Mouse (Mus musculus) midbrain, embryonic 14.5 days (tissue): ENCODE data around the gene Uimc1. TPM values are rescaled to one million over a fixed set of nuclear protein-coding genes. Genes with fewer than 3 reads are reported as not detected.

Experiments used
- ATAC-seq: fragments of 200-750 bp; cut with Nextera tagmentation; 2 replicates; pipeline ENCODE4 v1.8.0; 2017; ENCODE audit warnings: moderate number of reproducible peaks, moderate library complexity; ENCODE audit not compliant: low FRiP score, low TSS enrichment
- DNase-seq: peaks from one replicate; pipeline ENCODE4 v3.0.0-alpha.2; 2015
- H3K27ac ChIP-seq: fragments of 300-500 bp; sonication (generic); replicated peaks from 2 replicates; pipeline ENCODE4 v1.5.1; 2014; ENCODE audit warnings: mild to moderate bottlenecking, low read depth, low read length, moderate library complexity
- H3K27me3 ChIP-seq: fragments of 300-500 bp; sonication (generic); 2 replicates; pipeline ENCODE4 v1.6.1; 2014; ENCODE audit warnings: low read length, control low read depth, mixed read lengths; ENCODE audit not compliant: control insufficient read depth, insufficient read depth
- H3K36me3 ChIP-seq: fragments of 300-500 bp; sonication (generic); 2 replicates; pipeline ENCODE4 v1.6.1; 2014; ENCODE audit warnings: low read length, control low read depth; ENCODE audit not compliant: control insufficient read depth, insufficient read depth
- H3K4me1 ChIP-seq: fragments of 300-500 bp; sonication (generic); 2 replicates; pipeline ENCODE4 v1.6.1; 2014; ENCODE audit warnings: mild to moderate bottlenecking, antibody characterized with exemption, low read length, control low read depth; ENCODE audit not compliant: control insufficient read depth, insufficient read depth
- H3K4me2 ChIP-seq: fragments of 300-500 bp; sonication (generic); 2 replicates; pipeline ENCODE4 v1.6.1; 2014; ENCODE audit warnings: mild to moderate bottlenecking, low read length, moderate library complexity
- H3K4me3 ChIP-seq: fragments of 300-500 bp; sonication (generic); replicated peaks from 2 replicates; pipeline ENCODE4 v1.5.1; 2014; ENCODE audit warnings: low read depth, low read length
- H3K9ac ChIP-seq: fragments of 300-500 bp; sonication (generic); replicated peaks from 2 replicates; pipeline ENCODE4 v1.6.1; 2014; ENCODE audit warnings: mild to moderate bottlenecking, low read length, moderate library complexity
- H3K9me3 ChIP-seq: fragments of 300-500 bp; sonication (generic); 2 replicates; pipeline ENCODE4 v1.6.1; 2016; ENCODE audit warnings: low read length, control low read depth, mixed read lengths; ENCODE audit not compliant: control insufficient read depth
- WGBS: fragments of 180-500 bp; shearing (Covaris S2); extraction: QIAGEN DNeasy Blood & Tissue Kit; methylation state at CpG from one replicate; pipeline ENCODE4 v1.1.7; 2014; 5-methylcytosine and 5-hydroxymethylcytosine counted together
- polyA plus RNA-seq: library from polyadenylated mRNA; unstranded; fragments of >200 nt; fragmentation: Nextera tagmentation; extraction: Ambion mirVana; gene quantifications from 2 replicates; pipeline ENCODE4 v1.2.1, GENCODE M21; 2014

The Uimc1 gene
- polyA plus RNA-seq = 20.7 and 20.8 TPM in 2 replicates

DNA sequence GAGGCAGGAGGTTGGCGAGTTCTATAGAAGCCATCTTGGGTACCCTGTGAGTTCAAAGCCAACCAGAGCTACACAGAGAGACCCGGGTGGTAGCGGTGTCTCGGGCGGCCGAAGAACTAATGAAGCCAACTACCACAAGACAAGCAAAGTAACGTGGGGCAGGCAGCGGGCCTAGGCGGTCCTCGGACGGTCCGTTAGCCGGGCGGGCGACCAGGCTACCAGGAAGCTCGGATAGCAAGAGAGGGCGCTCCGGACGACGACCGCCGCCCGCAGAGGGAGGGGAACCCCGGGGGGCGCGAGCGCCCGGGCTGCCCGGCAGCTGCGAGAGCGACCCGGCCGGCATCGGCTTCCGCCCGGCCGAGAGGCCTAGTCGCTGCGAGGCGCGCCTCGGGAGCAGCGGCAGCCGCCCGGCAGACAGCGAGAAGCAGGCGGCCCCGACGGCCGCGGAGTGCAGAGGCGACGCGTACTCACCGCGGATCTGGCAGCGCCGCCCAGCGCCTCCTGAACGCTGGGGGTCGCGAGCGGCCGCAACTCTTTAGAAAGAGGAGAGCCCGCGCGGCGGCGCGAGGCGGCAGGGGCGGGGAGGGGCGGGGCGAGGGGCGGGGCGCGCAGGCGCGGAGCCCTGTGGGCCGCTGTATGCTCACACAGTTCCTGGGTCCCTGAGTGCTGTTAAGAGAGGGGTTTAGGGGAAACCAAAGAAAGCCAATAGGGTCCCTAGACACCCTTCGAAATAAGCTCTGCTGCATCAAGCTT lies at the start of gene Uimc1:
Gene Uimc1, minus strand, starts transcription at position 575 of the 753 bp plus-strand sequence.
- no peaks in the 10 kb centered on the region for H3K36me3 ChIP-seq
- 0 out of 2 replicates have a peak, but pooled peaks cover 4% of the 10 kb centered on the region for H3K4me1 ChIP-seq
- peak within 1 kb of the TSS; percentile 60 for H3K4me2 ChIP-seq
- DNase-seq = peak; percentile 96
- no peaks in the 10 kb centered on the region for H3K27me3 ChIP-seq
- peak within 1 kb of the TSS; percentile 86 for H3K9ac ChIP-seq
- WGBS = under 1% methylated on average over 76 of the region's 81 CpGs
- H3K4me3 ChIP-seq = peak within 1 kb of the TSS; percentile 85
- no peaks in the 10 kb centered on the region for H3K9me3 ChIP-seq
- peak within 1 kb of the TSS; percentile 89 for H3K27ac ChIP-seq
- peak; percentile 89 for ATAC-seq

DNA sequence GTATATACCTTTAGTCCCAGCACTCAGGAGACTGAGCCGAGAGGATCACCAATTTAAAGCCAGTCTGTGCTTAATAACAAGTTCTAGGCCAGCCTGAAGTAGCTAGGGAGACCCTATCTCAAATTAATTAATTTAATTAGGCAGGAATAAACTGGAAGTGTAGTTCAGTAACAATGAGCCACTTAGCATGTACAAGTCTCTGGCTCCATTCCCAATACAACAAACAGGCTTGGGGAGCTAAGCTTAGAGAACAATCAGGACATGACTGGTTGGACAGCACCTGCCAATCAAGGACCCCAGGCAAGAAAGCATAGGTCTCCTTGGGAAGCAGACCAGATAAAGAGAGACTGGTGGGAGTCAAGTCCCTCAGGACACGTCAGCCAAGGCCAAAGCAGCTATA lies 40.2 kb upstream of the Uimc1 start:
- Histone ChIP-seq H3K27me3 (no peaks in the 10 kb centered on the region), H3K27ac (no peak overlapping the region), H3K9me3 (no peaks in the 10 kb centered on the region), H3K9ac (no peak overlapping the region), H3K4me1 (no peaks in the 10 kb centered on the region), H3K4me3 (no peak overlapping the region), H3K4me2 (no peak overlapping the region), H3K36me3 (no peaks in the 10 kb centered on the region)
- ATAC-seq = no peak
- 67% methylated on average over 2 of the region's 2 CpGs for WGBS
- DNase-seq = no peak

DNA sequence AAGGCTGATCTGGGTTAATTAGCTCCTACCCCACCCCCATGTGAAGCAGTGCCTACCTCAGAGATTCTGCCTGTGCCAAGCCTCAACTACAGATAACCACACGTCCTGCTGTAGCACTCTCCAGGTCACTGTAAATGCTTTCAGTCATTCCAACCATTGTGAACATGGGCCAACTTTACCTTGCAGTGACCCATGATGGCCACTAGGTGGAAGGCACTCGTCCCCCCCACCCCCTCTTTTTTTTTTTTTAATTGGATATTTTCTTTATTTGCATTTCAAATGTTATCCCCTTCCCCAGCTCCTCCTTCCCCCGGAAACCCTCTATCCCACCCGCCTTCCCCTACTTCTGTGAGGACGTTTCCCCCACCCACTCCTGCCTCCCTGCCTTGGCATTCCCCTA lies 35.3 kb upstream of the Uimc1 start:
- Histone ChIP-seq H3K4me2 (no peak overlapping the region), H3K9me3 (no peaks in the 10 kb centered on the region), H3K4me3 (no peak overlapping the region), H3K36me3 (peaks cover 34% of the 10 kb centered on the region), H3K27ac (no peak overlapping the region), H3K9ac (no peak overlapping the region; the same call in 1 of the 2 replicates), H3K4me1 (no peaks in the 10 kb centered on the region), H3K27me3 (no peaks in the 10 kb centered on the region)
- WGBS = 3% methylated on average over 5 of the region's 5 CpGs
- no peak for ATAC-seq
- DNase-seq = peak; percentile 62

DNA sequence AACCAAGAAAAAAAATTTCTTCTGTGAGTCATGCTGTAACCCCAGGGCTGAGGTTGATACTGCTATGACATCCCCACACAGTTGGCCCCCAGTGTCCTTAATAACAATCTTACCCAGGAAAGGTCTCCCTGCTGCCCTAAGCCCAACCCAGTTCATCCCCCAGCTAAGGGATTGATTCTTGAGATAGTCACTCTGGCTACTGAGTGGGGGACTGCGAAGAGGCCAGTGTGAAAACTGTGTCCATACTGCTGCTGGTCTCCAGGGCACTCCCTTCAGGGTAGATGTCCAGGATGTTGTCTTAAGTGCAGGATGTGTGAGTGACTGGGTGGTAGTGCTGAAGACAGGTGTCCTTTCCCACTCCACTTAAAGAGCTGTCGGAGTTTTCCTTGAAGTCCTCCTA lies 33.3 kb upstream of the Uimc1 start, which contains the start of gene Gm17617:
Gene Gm17617, minus strand, starts transcription at position 101 of the 400 bp plus-strand sequence.
- Histone ChIP-seq H3K9ac (no peak within 1 kb of the TSS), H3K4me2 (no peak within 1 kb of the TSS), H3K4me3 (no peak within 1 kb of the TSS), H3K27ac (no peak within 1 kb of the TSS), H3K36me3 (peaks cover 41% of the 10 kb centered on the region), H3K4me1 (no peaks in the 10 kb centered on the region), H3K9me3 (no peaks in the 10 kb centered on the region), H3K27me3 (no peaks in the 10 kb centered on the region)
- WGBS = 95% methylated on average over 2 of the region's 2 CpGs
- DNase-seq (no peak), ATAC-seq (no peak)

DNA sequence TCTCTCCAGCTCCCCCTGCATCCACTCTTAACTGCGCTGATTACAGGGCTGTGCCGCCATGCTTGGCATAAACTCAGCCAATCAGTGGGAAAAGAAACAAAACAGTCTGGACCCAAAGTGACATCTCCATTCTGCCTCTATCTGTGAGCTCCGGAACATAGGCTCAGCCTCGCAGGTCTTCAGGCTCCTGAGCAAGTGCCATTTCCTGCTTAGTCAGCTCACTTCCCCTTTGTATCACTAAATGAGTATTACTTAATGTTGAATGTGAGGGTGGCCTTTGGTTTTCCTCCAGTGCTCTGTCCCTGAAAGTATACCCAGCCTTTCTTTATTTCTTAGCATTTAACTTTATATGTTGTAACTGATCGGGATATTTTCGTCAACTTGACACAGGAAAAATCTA lies 24.8 kb upstream of the Uimc1 start:
- H3K36me3 ChIP-seq = peaks cover 38% of the 10 kb centered on the region
- H3K27ac ChIP-seq = no peak overlapping the region
- no peaks in the 10 kb centered on the region for H3K4me1 ChIP-seq
- 96% methylated on average over 6 of the region's 6 CpGs for WGBS
- ATAC-seq = no peak
- H3K4me2 ChIP-seq = no peak overlapping the region
- H3K27me3 ChIP-seq = no peaks in the 10 kb centered on the region
- H3K4me3 ChIP-seq = no peak overlapping the region
- DNase-seq = no peak
- no peaks in the 10 kb centered on the region for H3K9me3 ChIP-seq
- no peak overlapping the region for H3K9ac ChIP-seq

DNA sequence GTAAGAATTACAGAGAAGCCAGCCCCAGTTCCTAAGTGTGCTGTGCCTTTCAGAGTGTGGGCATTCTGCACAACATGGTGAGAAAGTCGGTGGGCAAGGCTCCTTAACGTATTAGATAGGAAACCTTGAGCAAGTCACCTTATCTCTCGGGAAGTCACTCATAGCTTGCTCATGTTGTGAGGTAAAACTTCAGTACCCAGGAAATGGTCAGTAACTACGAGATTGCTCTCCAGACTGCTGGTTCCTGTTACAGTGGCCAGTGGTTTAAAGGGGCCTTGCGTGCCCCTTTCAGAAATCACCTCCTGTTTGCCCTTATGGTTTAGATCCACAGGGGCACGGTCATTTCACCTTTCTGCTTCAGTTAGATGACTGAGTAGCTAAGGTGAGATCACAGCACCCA lies 14.3 kb upstream of the Uimc1 start:
- Histone ChIP-seq H3K36me3 (peaks cover 54% of the 10 kb centered on the region), H3K4me3 (no peak overlapping the region), H3K27ac (no peak overlapping the region), H3K4me2 (no peak overlapping the region), H3K9ac (no peak overlapping the region), H3K9me3 (no peaks in the 10 kb centered on the region), H3K27me3 (no peaks in the 10 kb centered on the region), H3K4me1 (no peaks in the 10 kb centered on the region)
- ATAC-seq = no peak
- no peak for DNase-seq
- 88% methylated on average over 6 of the region's 6 CpGs for WGBS

DNA sequence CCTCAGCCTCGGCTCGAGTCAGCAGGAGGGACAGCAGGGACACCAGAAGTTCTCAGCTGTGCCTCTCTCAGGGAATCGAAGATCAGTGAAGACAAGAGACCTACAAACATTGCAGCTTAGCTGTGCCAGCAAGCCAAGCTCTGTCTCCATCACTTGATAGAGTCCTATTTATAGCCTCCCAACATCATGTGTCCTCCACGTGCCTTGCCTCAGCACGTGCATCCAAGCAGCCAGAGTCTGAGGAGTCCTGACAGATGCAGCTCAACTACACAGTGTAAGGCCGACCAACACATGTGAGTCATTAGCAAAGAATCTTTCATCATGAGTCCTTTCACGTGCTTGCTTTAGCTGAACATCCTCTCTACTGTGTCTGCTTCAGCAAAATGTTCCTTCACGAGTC lies 7.6 kb upstream of the Uimc1 start:
- Histone ChIP-seq H3K4me1 (peaks cover 6% of the 10 kb centered on the region), H3K4me3 (no peak overlapping the region), H3K9ac (no peak overlapping the region), H3K4me2 (no peak overlapping the region), H3K27me3 (no peaks in the 10 kb centered on the region), H3K9me3 (no peaks in the 10 kb centered on the region), H3K27ac (no peak overlapping the region), H3K36me3 (0 out of 2 replicates have a peak, but pooled peaks cover 7% of the 10 kb centered on the region)
- no peak for ATAC-seq
- WGBS = 91% methylated on average over 8 of the region's 8 CpGs
- DNase-seq = no peak

DNA sequence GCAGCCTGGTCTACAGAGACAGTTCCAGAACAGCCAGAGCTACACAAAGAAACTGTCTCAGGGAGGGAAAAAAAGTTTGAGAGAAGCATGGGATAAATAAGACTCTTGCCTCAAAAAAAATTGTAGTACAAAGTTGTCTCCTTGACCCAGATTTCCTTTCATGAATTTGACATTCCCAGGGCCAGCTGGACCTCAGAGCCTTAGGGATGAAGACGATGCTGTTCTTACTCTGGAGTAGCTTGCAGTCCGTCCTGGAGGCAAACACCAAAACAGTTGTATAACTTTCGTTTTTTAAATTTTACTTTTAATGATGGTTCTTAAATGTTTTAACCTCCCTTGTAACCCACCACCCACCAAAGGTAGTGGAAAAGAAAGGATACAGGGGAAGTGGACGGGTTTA lies 7.0 kb upstream of the Uimc1 start:
- ATAC-seq = no peak
- WGBS = 94% methylated on average over 4 of the region's 4 CpGs
- Histone ChIP-seq H3K9ac (no peak overlapping the region), H3K36me3 (0 out of 2 replicates have a peak, but pooled peaks cover 7% of the 10 kb centered on the region), H3K27me3 (no peaks in the 10 kb centered on the region), H3K4me1 (peaks cover 6% of the 10 kb centered on the region), H3K4me3 (no peak overlapping the region), H3K4me2 (no peak overlapping the region), H3K9me3 (no peaks in the 10 kb centered on the region), H3K27ac (no peak overlapping the region)
- no peak for DNase-seq
